ENCODE assay signal across 12 mouse cellular contexts in the genomic region with DNA sequence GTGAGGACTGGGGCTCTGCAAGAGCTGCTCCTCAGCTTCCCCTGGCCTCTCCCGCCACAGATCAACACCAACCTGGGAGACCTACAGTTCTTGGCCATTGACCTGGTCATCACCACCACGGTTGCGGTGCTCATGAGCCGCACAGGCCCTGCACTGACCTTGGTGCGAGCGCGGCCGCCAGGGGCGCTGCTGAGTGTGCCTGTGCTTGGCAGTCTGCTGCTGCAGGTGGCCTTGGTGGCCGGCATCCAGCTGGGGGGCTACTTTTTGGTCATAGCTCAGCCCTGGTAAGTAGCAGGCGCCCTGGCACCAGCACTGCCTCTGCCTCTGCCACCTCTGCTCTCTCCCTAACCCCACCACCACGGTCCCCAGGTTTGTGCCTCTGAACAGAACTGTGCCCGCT. TPM values are rescaled to one million over a fixed set of nuclear protein-coding genes. Genes with fewer than 3 reads are reported as not detected.
A peak's percentile ranks its signal among the peaks of the same experiment; 100 is the strongest.
DNase-seq lines count a peak whose midpoint lies in the region; ATAC-seq and TF ChIP-seq lines count a peak whose summit lies in the region.
"Had no signal": no experiment of that assay in that cellular context is flagged by ENCODE, and none has a peak within 500 bp of the region (broad histone marks: within the 10 kb centered on the region; RNA-seq: fewer than 3 reads in every experiment).

No protein-coding gene starts in this region.

- H3K27ac ChIP-seq in heart, embryonic 10.5 days: no peak overlapping the region
- no peak overlapping the region for H3K27ac ChIP-seq in lung, embryonic 14.5 days (ENCODE audit: low read depth)
- H3K27ac ChIP-seq: lung, embryonic 15.5 days had no signal

- no peaks in the 10 kb centered on the region for H3K9me3 ChIP-seq in heart, embryonic 10.5 days
- H3K9me3 ChIP-seq in lung, embryonic 14.5 days (ENCODE audit: low read depth, low read length): no peaks in the 10 kb centered on the region
- H3K9me3 ChIP-seq: lung, embryonic 15.5 days had no signal

- intact Hi-C loops in heart, postnatal 14 days (cut with DNase I): no loop called here

- 74% methylated on average over 13 of the region's 13 CpGs for WGBS in heart, embryonic 10.5 days
- 78% methylated on average over 13 of the region's 13 CpGs for WGBS in lung, embryonic 14.5 days

- no peak overlapping the region for H3K4me2 ChIP-seq in lung, embryonic 14.5 days
- H3K4me2 ChIP-seq: lung, embryonic 15.5 days had no signal

- no peak overlapping the region for H3K4me3 ChIP-seq in heart, embryonic 10.5 days
- no peak overlapping the region for H3K4me3 ChIP-seq in lung, embryonic 14.5 days (ENCODE audit: low read depth, low read length)
- H3K4me3 ChIP-seq: lung, embryonic 15.5 days had no signal

- TF ChIP-seq CTCF in lung, embryonic 14.5 days (IDR thresholded peaks at IDR 0.05; ENCODE audit: low read depth): peak; percentile 63

- peaks cover 18% of the 10 kb centered on the region for H3K4me1 ChIP-seq in heart, embryonic 10.5 days
- H3K4me1 ChIP-seq in lung, embryonic 14.5 days (ENCODE audit: insufficient read depth): no peaks in the 10 kb centered on the region

- H3K9ac ChIP-seq in lung, embryonic 14.5 days: no peak overlapping the region
- H3K9ac ChIP-seq: lung, embryonic 15.5 days had no signal

- H3K27me3 ChIP-seq in heart, embryonic 10.5 days (ENCODE audit: insufficient read depth, poor library complexity, severe bottlenecking): no peaks in the 10 kb centered on the region
- H3K27me3 ChIP-seq in lung, embryonic 14.5 days (ENCODE audit: insufficient read depth, low read length): no peaks in the 10 kb centered on the region
- H3K27me3 ChIP-seq: lung, embryonic 15.5 days had no signal

- H3K36me3 ChIP-seq in heart, embryonic 10.5 days: peaks cover 77% of the 10 kb centered on the region
- peaks cover 65% of the 10 kb centered on the region for H3K36me3 ChIP-seq in lung, embryonic 14.5 days (ENCODE audit: insufficient read depth)

- peak; percentile 52 to 63 for DNase-seq in heart, postnatal 14 days
- DNase-seq in heart, embryonic 10.5 days (ENCODE audit: low spot score): no peak
- DNase-seq in lung, embryonic 14.5 days: no peak
- DNase-seq in lung, adult 18-20 months: no peak
- peak; percentile 67 for DNase-seq in adrenal gland, adult 18-20 months (ENCODE audit: low spot score in 2 of 2)
- peak; percentile 77 to 83 for DNase-seq in kidney, postnatal 4 days
- DNase-seq in T-cell, adult 2 months (ENCODE audit: low spot score): no peak
- no peak for DNase-seq in gastrocnemius, adult 18-20 months (ENCODE audit: low spot score)

- no peak for ATAC-seq in lung, embryonic 14.5 days (ENCODE audit: insufficient read depth)
- ATAC-seq: intestine, embryonic 16.5 days had no signal

RNA-seq across cellular contexts. Expression of gene Mfap2, which starts 4.2 kb away (rescaled TPM):
- 10 to 100 TPM; 24.5 to 28.1 TPM for total RNA-seq in heart, postnatal 14 days (2021)
- 159 and 233 TPM in 2 replicates for polyA plus RNA-seq in heart, embryonic 10.5 days (2016; fragmentation: Nextera tagmentation; extraction: Ambion mirVana)
- 517 and 566 TPM in 2 replicates for polyA plus RNA-seq in lung, embryonic 14.5 days (2014; fragmentation: Nextera tagmentation; extraction: Ambion mirVana)
- 1 to 10 TPM; 6.4 to 6.6 TPM for total RNA-seq in adrenal gland, adult 18-20 months (2021)
- total RNA-seq in gastrocnemius, adult 18-20 months (2021): 1 to 10 TPM; 1.1 to 2.3 TPM
- total RNA-seq: common myeloid progenitor, adult 5-6 weeks; MEL had no signal

RNA-seq across cellular contexts. Expression of gene Atp13a2, which starts 19.3 kb away (rescaled TPM):
- 10 to 100 TPM; 20.7 to 21.7 TPM for total RNA-seq in heart, postnatal 14 days (2021)
- 34.9 and 37.8 TPM in 2 replicates for polyA plus RNA-seq in heart, embryonic 10.5 days (2016; fragmentation: Nextera tagmentation; extraction: Ambion mirVana)
- 34.0 and 37.2 TPM in 2 replicates for polyA plus RNA-seq in lung, embryonic 14.5 days (2014; fragmentation: Nextera tagmentation; extraction: Ambion mirVana)
- 10 to 100 TPM; 30.2 to 31.0 TPM for total RNA-seq in adrenal gland, adult 18-20 months (2021)
- 10 to 100 TPM; 16.2 to 21.1 TPM for total RNA-seq in gastrocnemius, adult 18-20 months (2021)

RNA-seq across cellular contexts. Expression of gene Sdhb, which starts 45.0 kb away (rescaled TPM):
- total RNA-seq in heart, postnatal 14 days (2021): 100 to 1,000 TPM; 916 to 936 TPM
- polyA plus RNA-seq in heart, embryonic 10.5 days (2016; fragmentation: Nextera tagmentation; extraction: Ambion mirVana): 605 and 778 TPM in 2 replicates
- 382 and 392 TPM in 2 replicates for polyA plus RNA-seq in lung, embryonic 14.5 days (2014; fragmentation: Nextera tagmentation; extraction: Ambion mirVana)
- 100 to 1,000 TPM; 457 to 601 TPM for total RNA-seq in adrenal gland, adult 18-20 months (2021)
- 100 to 1,000 TPM; 630 to 677 TPM for total RNA-seq in gastrocnemius, adult 18-20 months (2021)

RNA-seq across cellular contexts. Expression of gene Crocc, which starts 54.4 kb away (rescaled TPM):
- 1 to 10 TPM; 6.0 to 6.2 TPM for total RNA-seq in heart, postnatal 14 days (2021)
- polyA plus RNA-seq in heart, embryonic 10.5 days (2016; fragmentation: Nextera tagmentation; extraction: Ambion mirVana): 4.7 and 6.4 TPM in 2 replicates
- 7.4 and 9.8 TPM in 2 replicates for polyA plus RNA-seq in lung, embryonic 14.5 days (2014; fragmentation: Nextera tagmentation; extraction: Ambion mirVana)
- total RNA-seq in adrenal gland, adult 18-20 months (2021): 1 to 10 TPM; 6.4 to 6.9 TPM
- total RNA-seq in gastrocnemius, adult 18-20 months (2021): 1 to 10 TPM; 2.0 to 2.5 TPM

Comparison
In these comparisons a context has a peak if more than half of its experiments do, and no peak if none do; other contexts are left out.
1. DNase-seq: peak in heart, postnatal 14 days (2 of 2), adrenal gland, adult 18-20 months (2 of 2) and kidney, postnatal 4 days (2 of 2); none in heart, embryonic 10.5 days (single experiment), lung, embryonic 14.5 days (single experiment), lung, adult 18-20 months (0 of 2), T-cell, adult 2 months (single experiment) and gastrocnemius, adult 18-20 months (single experiment).